Mouse (Mus musculus) mouse trophoblast stem cell (cell line): ENCODE results near the gene Nek7.

Experiments
- in situ Hi-C, 2 experiments: fragments of 300-500 bp; cut with MseI, MboI; formaldehyde crosslinking; loops; 2 replicates in 1 of 2; 3 replicates in 1 of 2; pipeline ENCODE4 v1.15.1; 2025

Gene Nek7

DNA sequence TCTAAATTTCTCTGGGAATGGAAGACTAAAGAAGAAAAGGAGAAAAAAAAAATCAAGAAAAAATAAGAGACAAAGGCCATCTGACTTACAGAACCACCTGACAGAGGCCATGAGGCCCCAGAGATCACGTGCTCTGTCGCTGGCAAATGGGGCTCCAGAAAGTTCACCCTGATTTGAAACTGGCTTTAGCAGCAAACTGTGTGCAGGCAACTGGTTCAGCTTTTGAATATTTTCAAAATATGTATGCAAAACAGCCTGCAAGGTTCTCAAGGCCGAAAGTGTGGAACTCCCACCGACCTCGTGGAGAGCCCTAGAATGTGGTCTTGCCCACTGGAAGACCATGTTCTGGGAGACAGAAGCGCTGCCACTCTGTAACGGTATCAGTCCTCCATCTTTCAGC is 11.6 kb downstream of the Nek7 start:
- in situ Hi-C loops, result no loop called here

- in situ Hi-C loops, result no loop called here
These were observed 12.1 kb downstream of the Nek7 start for GRCm38 (mm10) chr1:138607862-138608261.

DNA sequence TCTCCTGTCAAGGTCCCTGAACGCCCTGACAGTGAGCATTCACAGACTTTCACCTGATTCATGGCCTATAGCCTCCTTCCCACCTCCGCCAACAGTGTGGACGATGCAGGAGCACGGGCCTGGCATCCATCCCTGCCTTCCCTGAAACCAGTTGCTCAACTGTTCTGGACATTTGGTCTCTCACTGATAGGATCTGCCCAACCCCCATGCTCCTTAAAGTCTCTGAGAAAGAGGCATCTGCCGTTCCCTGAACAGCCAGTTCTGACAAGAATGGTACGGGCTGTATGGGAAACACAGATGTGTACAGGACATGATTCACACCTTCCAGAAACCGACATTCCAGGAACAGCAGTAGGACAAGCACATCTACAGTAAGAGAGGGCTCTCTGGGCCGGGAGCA is 13.2 kb downstream of the Nek7 start:
- in situ Hi-C loops, result no loop called here

DNA sequence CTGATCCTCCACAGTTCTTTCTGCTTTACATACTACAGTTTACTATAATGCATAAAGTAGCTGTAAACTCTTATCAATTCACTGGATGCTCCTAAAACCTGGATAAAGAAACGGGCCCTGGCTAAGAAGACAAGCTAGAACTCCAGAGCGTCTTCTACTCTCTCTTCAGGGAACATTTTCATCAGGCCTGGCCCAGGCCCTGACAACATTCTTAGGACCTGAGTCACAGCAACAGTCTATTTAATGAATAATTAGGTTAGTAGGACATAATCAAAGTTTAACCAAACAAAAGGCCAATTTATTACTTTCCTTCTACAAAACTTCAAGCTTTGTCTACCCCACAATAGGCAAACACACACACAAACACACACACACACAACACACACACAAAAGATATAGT is 15.2 kb downstream of the Nek7 start:
- in situ Hi-C loops, result no loop called here

DNA sequence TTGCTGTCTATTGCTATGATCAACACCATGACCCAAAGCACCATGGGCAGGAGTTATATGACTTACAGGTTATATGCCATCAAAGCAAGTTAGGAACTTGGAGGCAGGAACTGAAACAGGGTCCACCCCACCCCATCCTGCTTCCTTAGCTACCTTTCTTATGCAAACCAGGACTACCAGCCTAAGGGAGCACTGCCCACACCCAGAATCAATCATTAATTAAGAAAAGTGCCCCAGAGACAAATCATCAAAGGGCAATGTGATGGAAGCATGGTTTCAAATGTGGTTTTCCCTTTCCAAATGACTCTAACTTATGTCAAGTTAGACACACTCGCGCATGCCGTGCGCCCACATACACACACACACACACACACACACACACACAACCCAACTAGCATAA is 16.0 kb downstream of the Nek7 start:
- in situ Hi-C loops, result no loop called here

- in situ Hi-C loops, result no loop called here
These were observed 21.9 kb downstream of the Nek7 start for GRCm38 (mm10) chr1:138598087-138598486.

- in situ Hi-C loops, result no loop called here
These were observed 23.7 kb downstream of the Nek7 start for GRCm38 (mm10) chr1:138596127-138596706.

- in situ Hi-C loops, result no loop called here
These were observed 25.0 kb downstream of the Nek7 start for GRCm38 (mm10) chr1:138594910-138595309.

DNA sequence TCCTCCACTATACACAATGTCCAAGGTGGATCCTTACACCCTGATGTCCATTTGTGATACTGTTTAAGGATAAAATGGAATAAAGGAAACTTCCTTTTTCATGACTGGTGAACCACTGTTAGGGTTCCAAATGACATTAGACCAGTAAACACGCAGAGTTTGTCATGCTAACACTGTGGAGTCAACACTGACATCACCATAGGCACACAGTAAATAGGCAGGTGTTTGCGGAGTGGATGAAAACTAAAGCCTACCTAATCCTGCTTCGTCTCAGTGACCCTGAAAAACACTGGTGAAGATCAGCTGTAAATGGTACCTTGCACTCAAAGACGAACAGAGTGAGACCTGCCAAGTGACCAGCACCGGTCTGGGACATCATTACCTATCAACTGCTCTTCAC is 26.0 kb downstream of the Nek7 start:
- in situ Hi-C loops, result no loop called here

GRCm38 (mm10) chr1:138592466-138592865 is 27.5 kb downstream of the Nek7 start:
- in situ Hi-C loops, result no loop called here

GRCm38 (mm10) chr1:138590451-138591022 is 29.4 kb downstream of the Nek7 start:
- in situ Hi-C loops, result no loop called here

DNA sequence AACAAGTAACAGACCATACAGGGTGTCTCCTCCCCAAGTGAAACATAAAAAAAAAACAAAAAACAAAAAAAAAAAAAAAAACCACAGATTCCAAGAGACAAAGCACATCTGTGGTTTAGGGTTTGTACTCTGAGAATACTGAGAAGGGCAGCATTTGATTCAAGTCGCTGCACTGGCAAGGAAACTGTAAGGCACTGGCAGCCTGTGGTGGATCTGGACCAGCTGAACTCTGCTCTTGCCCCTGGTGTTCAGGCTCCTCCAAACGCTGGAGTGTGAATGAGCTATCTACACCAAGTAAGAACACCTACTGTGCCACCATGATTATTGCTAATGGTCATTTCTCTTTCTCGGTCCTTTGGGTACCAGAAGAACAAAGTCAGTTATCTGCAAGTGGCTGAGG is 30.8 kb downstream of the Nek7 start:
- in situ Hi-C loops, result no loop called here

DNA sequence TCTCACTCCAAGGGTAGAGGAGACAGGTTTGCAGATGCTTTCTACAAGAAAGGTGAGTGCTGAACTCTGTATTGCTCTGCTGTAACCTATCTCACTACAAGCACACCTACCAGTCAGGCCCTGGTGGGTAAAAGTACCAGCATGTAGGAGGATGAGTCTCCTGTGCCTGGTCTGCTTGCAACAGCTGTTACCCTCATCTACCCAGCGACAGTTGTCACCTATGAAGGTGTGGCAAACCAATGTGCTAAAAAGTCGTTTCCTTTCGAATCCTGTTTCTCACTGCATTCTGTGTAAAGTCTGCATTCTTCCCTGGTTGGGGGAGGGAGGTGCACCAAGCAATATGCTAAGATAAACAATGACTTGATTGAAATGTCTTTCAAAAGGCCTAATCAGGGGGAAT is 32.1 kb downstream of the Nek7 start:
- in situ Hi-C loops, result no loop called here

DNA sequence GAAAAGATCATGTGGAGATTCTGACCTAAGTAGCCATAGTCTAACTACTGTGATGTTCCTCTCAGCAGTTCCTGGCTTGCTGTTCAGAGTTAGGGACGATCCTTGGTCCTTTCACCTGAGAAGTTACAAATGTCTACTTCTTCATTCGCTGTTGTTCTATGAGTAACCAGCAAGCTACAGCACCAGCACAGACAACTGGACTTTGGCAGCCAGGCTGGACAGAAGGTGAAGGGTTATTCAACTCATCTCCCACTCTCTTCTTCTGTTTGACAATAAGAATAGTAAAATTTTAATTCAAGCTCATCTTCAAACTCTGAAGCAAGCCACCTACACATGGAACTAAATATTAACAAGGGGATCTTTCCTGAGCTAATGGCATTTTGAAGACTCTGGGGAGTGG is 33.0 kb downstream of the Nek7 start:
- in situ Hi-C loops, result no loop called here

DNA sequence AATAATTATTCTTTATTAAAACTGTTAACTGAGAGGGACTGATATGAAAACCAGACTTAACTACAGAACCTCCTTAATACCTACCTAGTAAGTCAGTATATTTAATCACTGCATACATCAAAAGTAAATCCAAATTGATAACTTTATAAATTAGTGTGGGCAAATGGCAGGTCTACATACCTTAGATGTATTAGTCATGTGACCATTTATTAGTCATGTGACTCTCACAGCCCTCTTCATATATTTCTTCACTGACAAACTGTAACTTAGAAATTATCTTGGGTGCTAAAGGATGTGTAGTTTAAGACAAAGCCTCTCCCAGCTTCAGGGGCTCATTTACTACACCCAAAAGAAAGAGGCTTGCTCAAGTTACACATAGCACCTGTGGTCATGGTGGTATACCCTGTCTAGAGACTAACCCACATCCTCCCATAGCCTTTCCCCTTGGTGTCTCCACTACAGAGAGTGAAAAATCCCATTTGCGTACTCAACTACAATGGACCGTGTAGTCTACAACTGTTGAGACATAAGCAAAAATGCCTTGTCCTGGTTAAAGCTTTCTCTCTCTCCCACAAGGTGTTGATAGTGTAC is 35.4 kb downstream of the Nek7 start:
- in situ Hi-C loops, result no loop called here

DNA sequence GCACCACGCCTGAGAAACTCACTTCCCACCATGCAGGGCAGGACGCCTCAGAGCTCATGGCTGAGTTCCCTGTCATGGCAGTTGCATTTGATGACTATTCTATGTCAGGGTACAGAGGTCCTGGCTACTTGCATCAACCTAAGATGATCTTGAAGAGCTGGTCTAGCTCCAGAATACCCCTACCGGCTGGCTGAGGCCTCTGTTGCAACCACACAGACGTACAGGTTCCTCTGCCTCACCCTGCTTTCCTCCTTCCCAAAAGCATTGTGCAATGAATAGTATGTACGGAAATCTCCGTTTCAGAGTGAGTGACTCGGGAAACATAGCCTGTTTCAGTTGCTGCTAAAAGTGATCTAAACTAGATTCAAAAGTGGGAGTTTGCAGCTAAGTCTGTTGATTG is 37.7 kb downstream of the Nek7 start:
- in situ Hi-C loops, result no loop called here

- in situ Hi-C loops, result no loop called here
These were observed 40.0 kb downstream of the Nek7 start for GRCm38 (mm10) chr1:138579822-138580492.

DNA sequence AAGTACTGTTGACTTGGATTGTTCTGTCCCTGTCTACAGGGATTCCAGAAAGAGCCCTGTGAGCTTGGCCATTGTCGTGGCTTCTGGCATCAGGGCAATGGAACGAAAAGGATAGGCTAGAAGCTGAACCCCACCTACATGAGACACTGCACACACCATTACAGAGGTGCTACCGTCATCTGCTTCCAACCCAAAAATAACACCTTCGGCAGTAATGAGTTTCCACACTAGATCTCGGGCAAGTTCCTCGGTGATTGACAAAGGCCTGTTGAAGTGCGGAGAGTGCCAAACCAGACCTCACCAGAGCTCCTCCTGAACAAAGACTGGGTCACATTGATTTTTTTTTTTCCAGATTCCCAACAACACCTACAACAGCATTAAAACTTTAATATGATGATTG is 40.7 kb downstream of the Nek7 start:
- in situ Hi-C loops, result no loop called here

GRCm38 (mm10) chr1:138576803-138577202 is 43.1 kb downstream of the Nek7 start:
- in situ Hi-C loops, result no loop called here

- in situ Hi-C loops, result no loop called here
These were observed 43.8 kb downstream of the Nek7 start for GRCm38 (mm10) chr1:138576066-138576697.

GRCm38 (mm10) chr1:138575629-138576028 is 44.3 kb downstream of the Nek7 start:
- in situ Hi-C loops, result no loop called here

DNA sequence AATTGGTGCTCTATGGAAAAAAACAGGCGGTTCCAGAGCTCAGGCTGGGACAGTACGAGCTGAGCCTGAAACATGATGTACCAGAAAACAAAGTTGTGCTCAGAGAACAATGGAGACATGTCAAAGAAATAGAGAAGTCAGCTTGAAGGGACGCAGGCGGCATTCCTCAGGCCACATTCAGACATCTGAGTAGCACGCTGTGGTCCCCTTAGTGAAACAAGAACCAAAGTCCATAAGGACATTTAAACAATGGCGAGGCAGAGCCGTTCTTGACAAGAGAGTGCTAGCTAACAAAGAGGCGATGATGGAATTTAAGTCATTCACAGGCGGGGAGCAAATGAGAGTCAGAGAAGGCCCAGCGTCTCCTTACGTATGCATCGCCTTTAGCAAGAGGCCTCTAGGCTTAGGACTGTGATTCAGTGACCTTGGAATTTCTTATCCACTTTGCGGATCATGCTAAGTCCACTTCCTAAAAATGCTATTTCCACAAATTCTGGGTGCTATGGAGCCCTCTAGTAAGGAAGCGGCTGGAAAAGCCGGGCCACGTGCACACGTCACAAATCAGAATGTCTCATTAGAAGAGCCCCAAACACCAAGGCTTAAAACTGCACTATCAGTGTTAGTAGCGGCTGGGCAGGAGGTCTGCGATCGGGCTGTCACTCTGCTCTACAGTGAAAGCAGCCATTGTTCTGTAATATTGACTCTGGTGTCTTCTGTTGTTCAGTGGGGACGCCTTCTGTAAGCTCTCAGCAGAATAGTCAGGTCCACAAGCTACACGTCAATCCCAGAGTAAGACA is 48.2 kb downstream of the Nek7 start:
- in situ Hi-C loops, result no loop called here
